Mouse (Mus musculus) heart, embryonic 10.5 days (tissue): ENCODE measurements around the gene Dnah14. TPM values are rescaled to one million over a fixed set of nuclear protein-coding genes. Genes with fewer than 3 reads are reported as not detected.

Experiments used
- DNase-seq: peaks from one replicate; pipeline ENCODE4 v3.0.0-alpha.2; 2017; ENCODE audit warnings: low spot score
- H3K27ac ChIP-seq: fragments of 300-500 bp; sonication (generic); 2 replicates; pipeline ENCODE4 v1.5.1; 2016; ENCODE audit warnings: mild to moderate bottlenecking
- H3K27me3 ChIP-seq: fragments of 300-500 bp; sonication (generic); 2 replicates; pipeline ENCODE4 v1.6.1; 2016; ENCODE audit warnings: mild to moderate bottlenecking; ENCODE audit not compliant: poor library complexity, insufficient read depth, severe bottlenecking
- H3K36me3 ChIP-seq: fragments of 300-500 bp; sonication (generic); 2 replicates; pipeline ENCODE4 v1.6.1; 2016; ENCODE audit warnings: mild to moderate bottlenecking, moderate library complexity
- H3K4me1 ChIP-seq: fragments of 300-500 bp; sonication (generic); 2 replicates; pipeline ENCODE4 v1.6.1; 2016; ENCODE audit warnings: mild to moderate bottlenecking
- H3K4me3 ChIP-seq: fragments of 300-500 bp; sonication (generic); 2 replicates; pipeline ENCODE4 v1.5.1; 2016; ENCODE audit warnings: mild to moderate bottlenecking, moderate library complexity
- H3K9me3 ChIP-seq: fragments of 300-500 bp; sonication (generic); 2 replicates; pipeline ENCODE4 v1.6.1; 2016; ENCODE audit warnings: mild to moderate bottlenecking, moderate library complexity
- WGBS: fragments of 180-500 bp; shearing (Covaris S2); methylation state at CpG from one replicate; pipeline ENCODE4 v1.1.7; 2016; 5-methylcytosine and 5-hydroxymethylcytosine counted together
- polyA plus RNA-seq: library from polyadenylated mRNA; unstranded; fragments of >200 nt; fragmentation: Nextera tagmentation; extraction: Ambion mirVana; gene quantifications from 2 replicates; pipeline ENCODE4 v1.2.1, GENCODE M21; 2016

Dnah14 gene
- polyA plus RNA-seq, 1 experiment from 2014 or later, result 0.92 TPM

- Histone ChIP-seq H3K4me3 (no peak overlapping the region), H3K27me3 (0 out of 2 replicates have a peak, but pooled peaks cover 9% of the 10 kb centered on the region), H3K27ac (no peak overlapping the region), H3K9me3 (no peaks in the 10 kb centered on the region), H3K36me3 (no peaks in the 10 kb centered on the region), H3K4me1 (no peaks in the 10 kb centered on the region)
- DNase-seq, result no peak
- WGBS, result 68% methylated on average over 10 of the region's 10 CpGs
These were observed 16.7 kb upstream of the Dnah14 start for GRCm38 (mm10) chr1:181559655-181560054.

- Histone ChIP-seq H3K27ac (no peak overlapping the region), H3K36me3 (no peaks in the 10 kb centered on the region), H3K4me1 (no peaks in the 10 kb centered on the region), H3K4me3 (no peak overlapping the region), H3K27me3 (0 out of 2 replicates have a peak, but pooled peaks cover 9% of the 10 kb centered on the region), H3K9me3 (no peaks in the 10 kb centered on the region)
- no peak for DNase-seq
- WGBS, result 81% methylated on average over 6 of the region's 6 CpGs
These were observed 16.0 kb upstream of the Dnah14 start for GRCm38 (mm10) chr1:181560325-181560724.

- no peaks in the 10 kb centered on the region for H3K36me3 ChIP-seq
- H3K4me3 ChIP-seq, result no peak overlapping the region
- H3K4me1 ChIP-seq, result no peaks in the 10 kb centered on the region
- WGBS, result 74% methylated on average over 9 of the region's 9 CpGs
- H3K9me3 ChIP-seq, result no peaks in the 10 kb centered on the region
- 0 out of 2 replicates have a peak, but pooled peaks cover 9% of the 10 kb centered on the region for H3K27me3 ChIP-seq
- H3K27ac ChIP-seq, result no peak overlapping the region
- no peak for DNase-seq
These were observed 15.2 kb upstream of the Dnah14 start for GRCm38 (mm10) chr1:181560896-181561767.

GRCm38 (mm10) chr1:181561768-181562444 lies 14.5 kb upstream of the Dnah14 start:
- DNase-seq, result no peak
- WGBS, result 29% methylated on average over 8 of the region's 8 CpGs
- H3K36me3 ChIP-seq, result no peaks in the 10 kb centered on the region
- no peak overlapping the region for H3K27ac ChIP-seq
- H3K27me3 ChIP-seq, result 0 out of 2 replicates have a peak, but pooled peaks cover 9% of the 10 kb centered on the region
- no peaks in the 10 kb centered on the region for H3K4me1 ChIP-seq
- H3K4me3 ChIP-seq, result no peak overlapping the region
- no peaks in the 10 kb centered on the region for H3K9me3 ChIP-seq

- H3K4me3 ChIP-seq, result no peak overlapping the region
- no peaks in the 10 kb centered on the region for H3K36me3 ChIP-seq
- no peak overlapping the region for H3K27ac ChIP-seq
- no peaks in the 10 kb centered on the region for H3K4me1 ChIP-seq
- 80% methylated on average over 9 of the region's 9 CpGs for WGBS
- no peaks in the 10 kb centered on the region for H3K27me3 ChIP-seq
- no peak for DNase-seq
- no peaks in the 10 kb centered on the region for H3K9me3 ChIP-seq
These were observed 6.9 kb upstream of the Dnah14 start for GRCm38 (mm10) chr1:181569447-181569846.

- no peaks in the 10 kb centered on the region for H3K9me3 ChIP-seq
- no peak overlapping the region for H3K27ac ChIP-seq
- 63% methylated on average over 8 of the region's 8 CpGs for WGBS
- H3K4me3 ChIP-seq, result no peak overlapping the region
- H3K36me3 ChIP-seq, result no peaks in the 10 kb centered on the region
- no peak for DNase-seq
- no peaks in the 10 kb centered on the region for H3K27me3 ChIP-seq
- H3K4me1 ChIP-seq, result no peaks in the 10 kb centered on the region
These were observed 6.8 kb downstream of the Dnah14 start for GRCm38 (mm10) chr1:181583152-181583551.

GRCm38 (mm10) chr1:181589116-181589515 lies 12.8 kb downstream of the Dnah14 start:
- no peaks in the 10 kb centered on the region for H3K36me3 ChIP-seq
- H3K27ac ChIP-seq, result no peak overlapping the region
- H3K4me3 ChIP-seq, result no peak overlapping the region
- H3K9me3 ChIP-seq, result no peaks in the 10 kb centered on the region
- no peaks in the 10 kb centered on the region for H3K27me3 ChIP-seq
- 85% methylated on average over 6 of the region's 6 CpGs for WGBS
- no peaks in the 10 kb centered on the region for H3K4me1 ChIP-seq
- DNase-seq, result no peak

- Histone ChIP-seq H3K9me3 (no peaks in the 10 kb centered on the region), H3K27ac (no peak overlapping the region), H3K4me1 (no peaks in the 10 kb centered on the region), H3K4me3 (no peak overlapping the region), H3K27me3 (no peaks in the 10 kb centered on the region), H3K36me3 (no peaks in the 10 kb centered on the region)
- 54% methylated on average over 4 of the region's 4 CpGs for WGBS
- DNase-seq, result no peak
These were observed 23.0 kb downstream of the Dnah14 start for GRCm38 (mm10) chr1:181599376-181599775.

GRCm38 (mm10) chr1:181611118-181611517 lies 34.8 kb downstream of the Dnah14 start:
- H3K4me3 ChIP-seq, result no peak overlapping the region
- DNase-seq, result no peak
- no peaks in the 10 kb centered on the region for H3K36me3 ChIP-seq
- H3K9me3 ChIP-seq, result no peaks in the 10 kb centered on the region
- H3K4me1 ChIP-seq, result no peaks in the 10 kb centered on the region
- H3K27ac ChIP-seq, result no peak overlapping the region
- no peaks in the 10 kb centered on the region for H3K27me3 ChIP-seq
- 72% methylated on average over 3 of the region's 3 CpGs for WGBS

GRCm38 (mm10) chr1:181615866-181616491 lies 39.6 kb downstream of the Dnah14 start:
- no peaks in the 10 kb centered on the region for H3K36me3 ChIP-seq
- WGBS, result 42% methylated on average over 11 of the region's 11 CpGs
- no peak overlapping the region for H3K4me3 ChIP-seq
- H3K4me1 ChIP-seq, result no peaks in the 10 kb centered on the region
- no peaks in the 10 kb centered on the region for H3K9me3 ChIP-seq
- no peaks in the 10 kb centered on the region for H3K27me3 ChIP-seq
- no peak for DNase-seq
- H3K27ac ChIP-seq, result no peak overlapping the region

- H3K4me3 ChIP-seq, result no peak overlapping the region
- WGBS, result 50% methylated on average over 5 of the region's 5 CpGs
- no peak overlapping the region for H3K27ac ChIP-seq
- no peaks in the 10 kb centered on the region for H3K36me3 ChIP-seq
- H3K27me3 ChIP-seq, result no peaks in the 10 kb centered on the region
- no peaks in the 10 kb centered on the region for H3K4me1 ChIP-seq
- no peak for DNase-seq
- H3K9me3 ChIP-seq, result no peaks in the 10 kb centered on the region
These were observed 41.0 kb downstream of the Dnah14 start for GRCm38 (mm10) chr1:181617332-181617731.

- H3K27ac ChIP-seq, result no peak overlapping the region
- no peak overlapping the region for H3K4me3 ChIP-seq
- peaks cover 6% of the 10 kb centered on the region; the same call in 1 of the 2 replicates for H3K4me1 ChIP-seq
- no peaks in the 10 kb centered on the region for H3K36me3 ChIP-seq
- H3K27me3 ChIP-seq, result no peaks in the 10 kb centered on the region
- 62% methylated on average over 6 of the region's 6 CpGs for WGBS
- no peak for DNase-seq
- no peaks in the 10 kb centered on the region for H3K9me3 ChIP-seq
These were observed 46.9 kb downstream of the Dnah14 start for GRCm38 (mm10) chr1:181623149-181623680.

- Histone ChIP-seq H3K4me1 (peaks cover 6% of the 10 kb centered on the region; the same call in 1 of the 2 replicates), H3K4me3 (no peak overlapping the region), H3K27ac (no peak overlapping the region), H3K36me3 (no peaks in the 10 kb centered on the region), H3K27me3 (no peaks in the 10 kb centered on the region), H3K9me3 (no peaks in the 10 kb centered on the region)
- no peak for DNase-seq
- 87% methylated on average over 8 of the region's 8 CpGs for WGBS
These were observed 48.5 kb downstream of the Dnah14 start for GRCm38 (mm10) chr1:181624876-181625275.
